Mouse (Mus musculus) liver, adult 2 months (tissue): ENCODE data around the gene Larp6.

Experiments used
- CTCF ChIP-seq: fragments of 200-500 bp; IDR thresholded peaks from 2 replicates; pipeline ENCODE4 v1.5.1; 2011; ENCODE audit warnings: low read depth, low read length, control low read depth
- POLR2A ChIP-seq: fragments of 200-500 bp; IDR thresholded peaks from 2 replicates; pipeline ENCODE4 v1.6.1; 2011; ENCODE audit warnings: low read length, control low read depth; ENCODE audit not compliant: insufficient read depth; ENCODE audit errors: extremely low read depth

DNA sequence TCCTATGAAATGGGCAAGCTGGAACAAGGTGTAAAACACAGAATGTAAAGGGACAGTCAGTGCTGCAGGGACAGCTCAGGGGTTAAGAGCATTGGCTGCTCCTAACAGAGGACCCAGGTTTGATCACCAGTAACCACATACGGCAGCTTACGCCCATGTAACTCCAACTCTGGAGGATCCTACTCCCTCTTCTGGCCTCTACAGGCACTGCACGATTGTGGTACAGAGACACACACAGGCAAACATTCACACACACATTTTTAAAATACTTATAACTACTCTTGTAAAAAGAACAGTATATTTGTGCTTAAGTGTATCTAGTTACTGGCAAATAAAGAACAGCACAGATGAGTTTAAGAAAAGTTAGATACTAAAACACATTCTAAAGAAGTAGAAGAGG is 31.8 kb upstream of the Larp6 start:
- TF ChIP-seq CTCF (no peak), POLR2A (no peak)
